Mouse (Mus musculus) neural tube, embryonic 15.5 days (tissue): Measurements from ENCODE around the gene Aurkb. TPM values are rescaled to one million over a fixed set of nuclear protein-coding genes. Genes with fewer than 3 reads are reported as not detected.
A peak's percentile ranks its signal among the peaks of the same experiment; 100 is the strongest.

ENCODE experiments used
- ATAC-seq: fragments of 200-750 bp; cut with Nextera tagmentation; 2 replicates; pipeline ENCODE4 v1.8.0; 2017; ENCODE audit warnings: mild to moderate bottlenecking, moderate TSS enrichment, moderate library complexity; ENCODE audit not compliant: low FRiP score
- H3K27ac ChIP-seq: fragments of 300-500 bp; sonication (generic); replicated peaks from 2 replicates; pipeline ENCODE4 v1.5.1; 2015; ENCODE audit warnings: mild to moderate bottlenecking, inconsistent platforms
- H3K27me3 ChIP-seq: fragments of 300-500 bp; sonication (generic); replicated peaks from 2 replicates; pipeline ENCODE4 v1.6.1; 2015; ENCODE audit warnings: inconsistent platforms
- H3K36me3 ChIP-seq: fragments of 300-500 bp; sonication (generic); 2 replicates; pipeline ENCODE4 v1.6.1; 2015; ENCODE audit warnings: inconsistent platforms
- H3K4me1 ChIP-seq: fragments of 300-500 bp; sonication (generic); 2 replicates; pipeline ENCODE4 v1.6.1; 2015; ENCODE audit warnings: inconsistent platforms
- H3K4me2 ChIP-seq: fragments of 300-500 bp; sonication (generic); 2 replicates; pipeline ENCODE4 v1.6.1; 2015; ENCODE audit warnings: inconsistent platforms, mild to moderate bottlenecking, moderate library complexity
- H3K4me3 ChIP-seq: fragments of 300-500 bp; sonication (generic); replicated peaks from 2 replicates; pipeline ENCODE4 v1.5.1; 2015; ENCODE audit warnings: mild to moderate bottlenecking, inconsistent platforms
- H3K9ac ChIP-seq: fragments of 300-500 bp; sonication (generic); replicated peaks from 2 replicates; pipeline ENCODE4 v1.6.1; 2015; ENCODE audit warnings: mild to moderate bottlenecking, inconsistent platforms
- H3K9me3 ChIP-seq: fragments of 300-500 bp; sonication (generic); replicated peaks from 2 replicates; pipeline ENCODE4 v1.6.1; 2016; ENCODE audit warnings: inconsistent platforms
- whole genome bisulfite sequencing: fragments of 180-500 bp; shearing (Covaris S2); methylation state at CpG from one replicate; pipeline ENCODE4 v1.1.7; 2015; ENCODE audit warnings: mixed read lengths; 5-methylcytosine and 5-hydroxymethylcytosine counted together
- polyA plus RNA-seq: library from polyadenylated mRNA; unstranded; fragments of >200 nt; fragmentation: Nextera tagmentation; extraction: Ambion mirVana; gene quantifications from 2 replicates; pipeline ENCODE4 v1.2.1, GENCODE M21; 2015

Gene Aurkb
- polyA plus RNA-seq, 1 experiment from 2014 or later = 15.6 TPM

GRCm38 (mm10) chr11:69066163-69066861 is 20.9 kb downstream of the Aurkb start:
- peak overlapping the region; percentile 49 for H3K27ac ChIP-seq
- no peak for ATAC-seq

DNA sequence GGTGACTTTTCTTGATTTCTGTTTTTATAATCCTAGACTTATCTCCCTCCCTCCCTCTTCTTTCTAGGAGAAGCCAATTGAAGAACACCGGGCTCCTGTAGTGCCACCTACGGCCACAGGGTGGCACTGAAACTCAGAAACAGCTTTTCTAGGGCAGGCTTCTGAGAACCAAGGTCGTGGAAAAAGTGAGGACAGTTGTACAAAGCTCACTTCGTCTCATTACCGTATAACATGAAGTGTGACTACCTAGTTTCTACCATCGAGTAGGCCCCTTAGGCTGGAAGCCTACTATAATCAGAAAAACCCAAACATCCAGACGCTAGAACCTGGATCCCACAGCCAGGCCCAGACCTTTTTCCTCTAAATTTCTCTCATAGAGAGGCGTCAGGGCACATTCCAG is 21.5 kb downstream of the Aurkb start:
- H3K4me1 ChIP-seq = peaks cover 50% of the 10 kb centered on the region
- no peaks in the 10 kb centered on the region for H3K36me3 ChIP-seq
- peak overlapping the region; percentile 44 for H3K4me3 ChIP-seq
- WGBS = 12% methylated on average over 8 of the region's 8 CpGs
- no peak for ATAC-seq
- H3K27me3 ChIP-seq = no peaks in the 10 kb centered on the region
- H3K4me2 ChIP-seq = peak overlapping the region; percentile 91
- H3K9ac ChIP-seq = peak overlapping the region; percentile 52
- no peaks in the 10 kb centered on the region for H3K9me3 ChIP-seq
- H3K27ac ChIP-seq = peak overlapping the region; percentile 49

More at GRCm38 (mm10) chr11:69066163-69066861, 20.9 kb downstream of the Aurkb start:
- H3K4me2 ChIP-seq = peak overlapping the region; percentile 91
- peak overlapping the region; percentile 52 for H3K9ac ChIP-seq
- H3K36me3 ChIP-seq = no peaks in the 10 kb centered on the region
- WGBS = 1% methylated on average over 29 of the region's 29 CpGs
- no peaks in the 10 kb centered on the region for H3K27me3 ChIP-seq
- H3K4me1 ChIP-seq = peaks cover 50% of the 10 kb centered on the region
- H3K9me3 ChIP-seq = no peaks in the 10 kb centered on the region
- peak overlapping the region; percentile 44 for H3K4me3 ChIP-seq

DNA sequence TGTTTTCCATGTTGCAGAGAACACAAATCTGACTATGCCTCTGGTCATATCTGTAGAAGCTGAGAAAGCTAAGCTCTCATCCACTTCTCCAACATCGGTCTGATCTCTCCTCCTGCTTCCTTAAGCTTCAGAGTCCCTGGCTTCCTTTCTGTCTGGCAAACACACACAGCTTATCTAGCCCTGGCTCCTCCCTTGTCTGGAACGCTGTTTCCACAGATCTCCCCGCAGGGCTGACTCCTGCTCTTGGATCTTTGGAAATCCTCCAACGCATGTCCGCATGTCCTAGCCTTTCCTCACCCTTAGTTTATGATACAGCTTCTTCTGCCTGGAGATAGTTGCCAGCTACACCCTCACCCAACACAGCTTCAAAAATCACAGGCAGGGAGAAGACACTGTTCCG is 22.2 kb downstream of the Aurkb start:
- no peak overlapping the region for H3K4me2 ChIP-seq
- no peak overlapping the region for H3K4me3 ChIP-seq
- no peak overlapping the region for H3K27ac ChIP-seq
- H3K9me3 ChIP-seq = no peaks in the 10 kb centered on the region
- H3K36me3 ChIP-seq = no peaks in the 10 kb centered on the region
- H3K27me3 ChIP-seq = no peaks in the 10 kb centered on the region
- WGBS = 67% methylated on average over 6 of the region's 6 CpGs
- H3K9ac ChIP-seq = peak overlapping the region; percentile 52; the same call in 1 of the 2 replicates
- H3K4me1 ChIP-seq = peaks cover 53% of the 10 kb centered on the region
- no peak for ATAC-seq

GRCm38 (mm10) chr11:69070093-69070492 is 24.6 kb downstream of the Aurkb start:
- peak overlapping the region; percentile 78 for H3K4me2 ChIP-seq
- no peaks in the 10 kb centered on the region for H3K9me3 ChIP-seq
- H3K36me3 ChIP-seq = no peaks in the 10 kb centered on the region
- H3K4me1 ChIP-seq = peaks cover 60% of the 10 kb centered on the region
- H3K9ac ChIP-seq = peak overlapping the region; percentile 79
- no peaks in the 10 kb centered on the region for H3K27me3 ChIP-seq
- WGBS = 2% methylated on average over 13 of the region's 13 CpGs
- H3K4me3 ChIP-seq = peak overlapping the region; percentile 70
- no peak for ATAC-seq
- H3K27ac ChIP-seq = peak overlapping the region; percentile 87

GRCm38 (mm10) chr11:69070590-69071222 is 25.3 kb downstream of the Aurkb start, which contains the start of gene Tmem107:
Gene Tmem107 (plus strand): TSS chr11:69070806.
- Histone ChIP-seq H3K4me2 (peak within 1 kb of the TSS; percentile 78), H3K27me3 (no peaks in the 10 kb centered on the region), H3K4me1 (peaks cover 59% of the 10 kb centered on the region), H3K9ac (peak within 1 kb of the TSS; percentile 79), H3K36me3 (no peaks in the 10 kb centered on the region), H3K4me3 (peak within 1 kb of the TSS; percentile 70), H3K27ac (peak within 1 kb of the TSS; percentile 87), H3K9me3 (no peaks in the 10 kb centered on the region)
- under 1% methylated on average over 47 of the region's 47 CpGs for WGBS
- ATAC-seq = peak; percentile 88

GRCm38 (mm10) chr11:69071262-69071661 is 25.8 kb downstream of the Aurkb start:
- peak overlapping the region; percentile 70 for H3K4me3 ChIP-seq
- H3K27ac ChIP-seq = peak overlapping the region; percentile 87
- no peak for ATAC-seq
- WGBS = 25% methylated on average over 9 of the region's 9 CpGs
- H3K4me1 ChIP-seq = peaks cover 53% of the 10 kb centered on the region
- H3K9me3 ChIP-seq = no peaks in the 10 kb centered on the region
- H3K4me2 ChIP-seq = peak overlapping the region; percentile 78
- H3K27me3 ChIP-seq = no peaks in the 10 kb centered on the region
- no peaks in the 10 kb centered on the region for H3K36me3 ChIP-seq
- H3K9ac ChIP-seq = peak overlapping the region; percentile 79

DNA sequence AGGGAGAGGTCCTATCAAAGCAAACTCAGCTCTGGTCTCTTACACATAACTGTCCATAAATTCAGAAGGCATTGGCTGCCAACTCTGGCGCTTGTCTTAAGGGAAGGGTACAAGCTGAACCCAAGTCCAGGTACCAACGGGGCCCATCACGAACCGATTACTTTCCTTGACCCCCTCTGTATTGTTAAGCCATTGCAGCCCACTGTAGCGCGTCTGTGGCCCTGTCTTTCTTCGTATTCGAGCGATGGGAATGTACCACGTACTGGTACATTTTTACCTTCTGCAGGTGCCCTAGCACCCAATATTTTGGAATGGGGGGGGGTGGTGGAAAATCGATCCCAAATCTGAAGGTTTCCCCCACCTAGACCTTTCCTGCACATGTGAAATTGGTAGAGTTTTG is 26.8 kb downstream of the Aurkb start:
- no peak for ATAC-seq
- WGBS = 87% methylated on average over 11 of the region's 11 CpGs

DNA sequence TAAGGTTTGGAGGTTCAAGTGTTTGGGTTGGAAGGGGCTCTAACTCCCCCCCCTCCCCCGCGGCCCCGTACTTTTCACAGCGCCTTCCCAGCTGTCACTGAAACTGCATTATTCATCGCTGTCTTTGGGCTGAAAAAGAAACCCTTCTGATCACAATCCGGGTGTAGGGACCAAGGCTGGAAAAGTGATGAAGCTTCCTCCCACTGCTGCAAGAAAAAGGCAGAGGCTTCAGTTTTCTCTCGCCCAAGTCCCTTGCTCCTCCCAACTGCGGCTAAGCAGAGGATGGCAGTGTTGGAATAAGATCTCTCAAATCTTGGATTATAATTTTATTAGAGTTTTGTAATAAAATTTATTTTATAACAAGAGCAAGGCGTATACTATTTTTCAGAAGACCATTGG is 27.2 kb downstream of the Aurkb start:
- Histone ChIP-seq H3K4me1 (peaks cover 47% of the 10 kb centered on the region), H3K9me3 (no peaks in the 10 kb centered on the region), H3K27me3 (no peaks in the 10 kb centered on the region), H3K27ac (peak overlapping the region; percentile 94), H3K36me3 (no peaks in the 10 kb centered on the region), H3K4me3 (peak overlapping the region; percentile 35), H3K4me2 (peak overlapping the region; percentile 78), H3K9ac (peak overlapping the region; percentile 47)
- WGBS = 8% methylated on average over 9 of the region's 9 CpGs
- ATAC-seq = no peak

More for the DNA sequence above, 26.8 kb downstream of the Aurkb start:
- H3K9ac ChIP-seq = peak overlapping the region; percentile 47; the same call in 1 of the 2 replicates
- peak overlapping the region; percentile 94 for H3K27ac ChIP-seq
- peak overlapping the region; percentile 35 for H3K4me3 ChIP-seq
- H3K27me3 ChIP-seq = no peaks in the 10 kb centered on the region
- no peaks in the 10 kb centered on the region for H3K36me3 ChIP-seq
- no peaks in the 10 kb centered on the region for H3K9me3 ChIP-seq
- H3K4me2 ChIP-seq = peak overlapping the region; percentile 78
- peaks cover 47% of the 10 kb centered on the region for H3K4me1 ChIP-seq

- Histone ChIP-seq H3K9ac (peak overlapping the region; percentile 47), H3K4me2 (peak overlapping the region; percentile 78), H3K27me3 (no peaks in the 10 kb centered on the region), H3K36me3 (no peaks in the 10 kb centered on the region), H3K4me1 (peaks cover 47% of the 10 kb centered on the region), H3K4me3 (peak overlapping the region; percentile 35), H3K9me3 (no peaks in the 10 kb centered on the region), H3K27ac (peak overlapping the region; percentile 94)
- ATAC-seq = peak; percentile 81
- under 1% methylated on average over 14 of the region's 14 CpGs for WGBS
Observed at GRCm38 (mm10) chr11:69073065-69073888, 27.8 kb downstream of the Aurkb start.

DNA sequence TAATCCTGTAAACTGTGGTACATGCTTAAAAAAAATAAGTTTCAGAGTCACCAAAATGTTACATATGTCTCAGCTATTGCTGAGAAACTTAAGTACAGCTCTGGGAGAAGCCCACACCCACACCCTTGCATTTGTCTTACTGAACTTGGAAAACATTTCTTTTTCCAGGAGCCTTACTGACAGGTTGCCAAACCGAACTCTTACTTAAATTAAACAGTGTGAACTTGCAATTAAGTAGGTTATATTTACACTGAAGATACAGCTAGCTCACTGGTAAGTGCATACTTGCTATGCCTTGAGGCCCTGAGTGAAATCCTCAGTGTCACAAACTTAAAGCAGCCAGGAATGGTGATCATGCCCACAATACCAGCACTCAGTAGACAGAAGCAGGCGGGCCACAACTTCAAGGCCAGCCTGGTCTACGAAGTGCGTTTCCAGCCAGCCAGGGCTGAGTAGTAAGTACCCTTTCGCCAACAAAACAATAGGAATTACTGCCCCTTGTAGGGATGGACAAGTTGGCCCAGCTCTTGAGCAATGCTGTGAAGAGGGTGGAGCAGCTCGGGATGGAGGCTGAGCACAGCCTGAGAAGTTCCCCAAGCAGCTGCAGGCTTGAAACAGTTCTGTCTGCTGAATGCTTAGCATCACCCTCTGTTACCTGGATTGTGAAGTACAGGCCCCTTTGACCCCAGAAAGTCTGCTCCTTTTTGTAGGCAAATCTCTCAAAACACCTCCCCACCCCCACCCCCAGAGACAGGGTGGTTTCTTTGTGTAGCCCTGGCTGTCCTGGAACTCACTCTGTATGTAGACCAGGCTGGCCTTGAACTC is 28.7 kb downstream of the Aurkb start:
- no peak for ATAC-seq
- no peak overlapping the region for H3K4me2 ChIP-seq
- 31% methylated on average over 6 of the region's 6 CpGs for WGBS
- peaks cover 47% of the 10 kb centered on the region for H3K4me1 ChIP-seq
- H3K9ac ChIP-seq = no peak overlapping the region
- H3K9me3 ChIP-seq = no peaks in the 10 kb centered on the region
- no peaks in the 10 kb centered on the region for H3K27me3 ChIP-seq
- no peaks in the 10 kb centered on the region for H3K36me3 ChIP-seq
- H3K27ac ChIP-seq = peak overlapping the region; percentile 94
- H3K4me3 ChIP-seq = no peak overlapping the region

- Histone ChIP-seq H3K27me3 (no peaks in the 10 kb centered on the region), H3K4me3 (no peak overlapping the region), H3K9ac (no peak overlapping the region), H3K36me3 (no peaks in the 10 kb centered on the region), H3K4me2 (no peak overlapping the region), H3K4me1 (peaks cover 46% of the 10 kb centered on the region), H3K9me3 (no peaks in the 10 kb centered on the region), H3K27ac (peak overlapping the region; percentile 94; the same call in 1 of the 2 replicates)
- ATAC-seq = no peak
- WGBS = 69% methylated on average over 2 of the region's 2 CpGs
Observed at GRCm38 (mm10) chr11:69074776-69075069, 29.3 kb downstream of the Aurkb start.
